Mouse (Mus musculus): ENCODE measurements around the gene Tmem127. TPM values are rescaled to one million over a fixed set of nuclear protein-coding genes. Genes with fewer than 3 reads are reported as not detected.
A peak's percentile ranks its signal among the peaks of the same experiment; 100 is the strongest.

Gene Tmem127
- polyA plus RNA-seq, 1 experiment from 2014 or later: 25.9 TPM

DNA sequence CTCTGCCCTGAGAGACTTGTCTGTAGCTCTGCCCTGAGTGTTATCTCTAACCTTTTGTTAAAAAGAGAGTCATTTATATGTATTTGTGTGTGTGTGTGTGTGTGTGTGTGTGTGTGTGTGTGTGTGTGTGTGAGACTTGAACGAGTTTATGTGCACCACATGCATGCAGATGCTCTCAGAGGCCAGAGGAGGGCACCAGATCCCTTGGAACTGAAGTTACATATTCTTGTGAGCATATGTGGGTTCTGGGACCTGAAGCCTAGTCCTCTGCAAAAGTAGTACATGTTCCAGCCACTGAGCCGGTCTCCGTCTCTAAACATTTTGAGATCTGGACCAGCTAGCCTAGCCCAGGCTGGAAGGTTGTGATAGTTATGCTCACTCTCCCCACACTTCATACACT lies 22.4 kb upstream of the Tmem127 start:
- no peak overlapping the region for H3K4me3 ChIP-seq (ENCODE audit: low read depth, low read length)
- ATAC-seq (ENCODE audit: low read depth) (no peak), DNase-seq (ENCODE audit: low spot score) (no peak)
- H3K4me2 ChIP-seq (ENCODE audit: low read depth, low read length): no peak overlapping the region
- peaks cover 99% of the 10 kb centered on the region for H3K36me3 ChIP-seq (ENCODE audit: control insufficient read depth, insufficient read depth, low read length)
- no peaks in the 10 kb centered on the region for H3K4me1 ChIP-seq (ENCODE audit: control insufficient read depth, insufficient read depth, low read length)
- 98% methylated on average over 3 of the region's 3 CpGs for WGBS
- no peak overlapping the region for H3K9ac ChIP-seq (ENCODE audit: low read depth, low read length)
- no peak overlapping the region for H3K27ac ChIP-seq (replicated peaks; ENCODE audit: low read depth, low read length)
- no peaks in the 10 kb centered on the region for H3K9me3 ChIP-seq (ENCODE audit: control insufficient read depth, low read length)
- no peaks in the 10 kb centered on the region for H3K27me3 ChIP-seq (replicated peaks; ENCODE audit: control insufficient read depth, insufficient read depth, low read length)

DNA sequence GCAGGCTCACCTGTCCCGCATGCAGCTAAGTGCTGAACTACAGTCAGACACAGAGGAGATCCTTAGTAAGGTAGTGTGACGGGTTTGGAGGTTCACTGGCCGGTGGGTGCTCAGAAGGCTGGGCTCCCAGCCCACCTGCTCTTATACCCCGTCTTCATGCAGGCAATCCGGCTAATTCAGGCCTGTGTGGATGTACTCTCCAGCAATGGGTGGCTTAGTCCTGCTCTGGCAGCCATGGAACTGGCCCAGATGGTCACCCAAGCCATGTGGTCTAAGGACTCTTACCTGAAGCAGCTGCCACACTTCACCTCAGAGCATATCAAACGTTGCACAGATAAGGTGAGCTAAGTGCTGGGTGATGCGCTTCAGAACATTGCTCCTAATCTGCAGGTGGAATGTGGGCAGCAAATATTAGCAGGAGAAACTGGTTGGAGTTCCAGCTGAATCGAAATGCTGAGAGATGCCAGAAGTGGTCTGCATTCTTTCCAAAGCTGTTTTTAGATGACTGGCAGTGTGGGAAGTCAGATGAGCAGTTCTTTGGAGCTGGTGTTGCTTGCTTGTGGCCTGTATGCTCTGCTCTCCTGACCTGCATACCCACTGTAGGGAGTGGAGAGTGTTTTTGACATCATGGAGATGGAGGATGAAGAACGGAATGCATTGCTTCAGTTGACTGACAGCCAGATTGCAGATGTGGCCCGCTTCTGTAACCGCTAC lies 9.7 kb upstream of the Tmem127 start:
- DNase-seq (ENCODE audit: low spot score) (no peak), ATAC-seq (ENCODE audit: low read depth) (no peak)
- Histone ChIP-seq H3K4me3 (ENCODE audit: low read depth, low read length) (no peak overlapping the region), H3K36me3 (ENCODE audit: control insufficient read depth, insufficient read depth, low read length) (peaks cover 92% of the 10 kb centered on the region), H3K4me1 (ENCODE audit: control insufficient read depth, insufficient read depth, low read length) (no peaks in the 10 kb centered on the region), H3K27me3 (replicated peaks; ENCODE audit: control insufficient read depth, insufficient read depth, low read length) (no peaks in the 10 kb centered on the region), H3K4me2 (ENCODE audit: low read depth, low read length) (no peak overlapping the region), H3K9ac (ENCODE audit: low read depth, low read length) (no peak overlapping the region), H3K27ac (replicated peaks; ENCODE audit: low read depth, low read length) (no peak overlapping the region), H3K9me3 (ENCODE audit: control insufficient read depth, low read length) (no peaks in the 10 kb centered on the region)
- 95% methylated on average over 11 of the region's 11 CpGs for WGBS

DNA sequence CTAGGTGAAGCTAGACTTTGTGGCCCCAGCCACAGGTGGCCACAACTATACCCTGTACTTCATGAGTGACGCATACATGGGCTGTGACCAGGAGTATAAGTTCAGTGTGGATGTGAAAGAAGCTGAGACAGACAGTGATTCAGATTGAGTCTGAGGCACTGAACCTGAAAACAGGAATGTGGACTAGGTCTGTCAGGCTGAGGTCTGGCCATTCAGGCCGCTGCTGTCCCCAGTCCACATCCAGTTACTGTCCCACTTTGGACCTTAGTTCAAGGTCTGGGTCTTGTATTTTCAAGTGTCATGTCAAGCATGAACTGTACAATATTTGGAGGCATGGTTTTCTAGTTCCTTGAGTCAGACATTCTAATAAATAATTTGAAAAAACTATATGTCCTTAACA lies 7.6 kb upstream of the Tmem127 start:
- H3K9ac ChIP-seq (ENCODE audit: low read depth, low read length): no peak overlapping the region
- no peak overlapping the region for H3K4me2 ChIP-seq (ENCODE audit: low read depth, low read length)
- no peaks in the 10 kb centered on the region for H3K9me3 ChIP-seq (ENCODE audit: control insufficient read depth, low read length)
- no peaks in the 10 kb centered on the region for H3K4me1 ChIP-seq (ENCODE audit: control insufficient read depth, insufficient read depth, low read length)
- 91% methylated on average over 2 of the region's 2 CpGs for WGBS
- H3K4me3 ChIP-seq (ENCODE audit: low read depth, low read length): no peak overlapping the region
- H3K36me3 ChIP-seq (ENCODE audit: control insufficient read depth, insufficient read depth, low read length): peaks cover 91% of the 10 kb centered on the region
- no peaks in the 10 kb centered on the region for H3K27me3 ChIP-seq (replicated peaks; ENCODE audit: control insufficient read depth, insufficient read depth, low read length)
- ATAC-seq (ENCODE audit: low read depth) (no peak), DNase-seq (ENCODE audit: low spot score) (no peak)
- H3K27ac ChIP-seq (replicated peaks; ENCODE audit: low read depth, low read length): no peak overlapping the region

DNA sequence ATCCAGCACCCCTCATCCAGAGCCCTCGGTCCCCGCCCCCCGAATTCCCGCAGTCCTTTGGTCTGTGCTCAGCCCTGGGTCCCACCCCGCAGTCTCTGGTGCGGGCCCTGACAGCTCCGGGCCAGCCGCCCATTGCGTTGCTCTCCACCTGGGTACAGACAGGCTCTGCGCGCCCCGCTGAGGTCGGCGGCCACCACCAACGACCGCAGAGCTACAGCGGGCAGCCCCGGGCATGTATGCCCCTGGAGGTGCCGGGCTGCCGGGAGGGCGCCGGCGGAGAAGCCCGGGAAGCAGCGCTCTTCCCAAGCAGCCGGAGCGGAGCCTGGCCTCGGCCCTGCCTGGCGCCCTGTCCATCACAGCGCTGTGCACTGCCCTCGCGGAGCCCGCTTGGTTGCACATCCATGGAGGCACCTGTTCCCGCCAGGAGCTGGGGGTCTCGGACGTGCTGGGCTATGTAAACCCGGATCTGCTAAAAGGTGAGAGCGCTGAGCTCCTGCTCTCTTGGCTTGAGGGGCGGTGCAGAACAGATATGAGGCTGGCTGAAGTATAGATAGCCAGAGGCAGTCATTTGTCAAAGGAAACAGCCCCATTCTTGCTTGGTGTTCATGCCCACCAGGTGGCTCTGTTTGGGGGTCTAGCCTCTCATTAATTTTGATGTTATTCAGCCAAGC lies 761 bp downstream of the Tmem127 start:
- Histone ChIP-seq H3K4me3 (ENCODE audit: low read depth, low read length) (peak overlapping the region; percentile 81), H3K4me2 (ENCODE audit: low read depth, low read length) (peak overlapping the region; percentile 94), H3K36me3 (ENCODE audit: control insufficient read depth, insufficient read depth, low read length) (peaks cover 33% of the 10 kb centered on the region), H3K27me3 (replicated peaks; ENCODE audit: control insufficient read depth, insufficient read depth, low read length) (no peaks in the 10 kb centered on the region), H3K4me1 (ENCODE audit: control insufficient read depth, insufficient read depth, low read length) (peaks cover 7% of the 10 kb centered on the region), H3K9me3 (ENCODE audit: control insufficient read depth, low read length) (no peaks in the 10 kb centered on the region), H3K9ac (ENCODE audit: low read depth, low read length) (peak overlapping the region; percentile 85), H3K27ac (replicated peaks; ENCODE audit: low read depth, low read length) (peak overlapping the region; percentile 77; the same call in 1 of the 2 replicates)
- peak; percentile 50 for ATAC-seq (ENCODE audit: low read depth)
- peak; percentile 59 for DNase-seq (ENCODE audit: low spot score)
- WGBS: under 1% methylated on average over 36 of the region's 39 CpGs

DNA sequence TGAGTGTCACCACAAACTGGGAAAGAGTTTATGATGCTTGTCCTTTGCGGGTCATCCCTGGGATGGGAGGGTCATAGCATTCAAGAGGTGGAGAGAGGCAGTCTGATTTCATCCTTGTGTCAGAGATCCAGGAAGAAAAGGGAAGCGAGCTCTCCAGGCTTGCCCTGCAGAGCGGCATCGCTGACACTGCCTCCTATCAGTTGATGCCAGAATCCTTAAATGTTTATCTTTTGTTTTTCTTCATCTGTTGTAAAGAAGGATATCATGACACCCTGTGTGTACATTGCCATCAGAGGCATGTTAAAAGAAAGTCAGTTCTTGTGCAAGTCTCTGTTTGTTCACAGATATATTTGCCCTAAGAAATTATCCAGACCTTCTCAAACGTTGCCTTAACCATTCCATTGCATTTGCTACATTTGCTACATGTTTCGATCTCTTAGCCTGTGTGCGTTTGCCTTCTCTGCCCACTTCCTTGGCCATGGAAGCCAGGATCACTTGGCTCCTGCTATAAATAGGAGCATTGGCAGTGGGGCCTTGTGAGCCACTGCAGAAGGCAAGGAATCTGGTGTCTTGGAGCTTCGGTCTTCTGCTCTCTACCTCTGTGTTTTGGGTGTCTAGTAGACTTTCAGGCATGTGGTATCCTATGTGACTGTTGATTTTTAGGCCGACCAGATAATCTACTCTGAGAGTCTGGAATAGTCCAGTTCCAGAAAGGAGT lies 2.7 kb downstream of the Tmem127 start:
- DNase-seq (ENCODE audit: low spot score) (no peak), ATAC-seq (ENCODE audit: low read depth) (no peak)
- Histone ChIP-seq H3K4me2 (ENCODE audit: low read depth, low read length) (no peak overlapping the region), H3K4me3 (ENCODE audit: low read depth, low read length) (no peak overlapping the region), H3K27me3 (replicated peaks; ENCODE audit: control insufficient read depth, insufficient read depth, low read length) (no peaks in the 10 kb centered on the region), H3K9me3 (ENCODE audit: control insufficient read depth, low read length) (no peaks in the 10 kb centered on the region), H3K9ac (ENCODE audit: low read depth, low read length) (peak overlapping the region; percentile 37; the same call in 1 of the 2 replicates), H3K27ac (replicated peaks; ENCODE audit: low read depth, low read length) (no peak overlapping the region), H3K36me3 (ENCODE audit: control insufficient read depth, insufficient read depth, low read length) (peaks cover 15% of the 10 kb centered on the region), H3K4me1 (ENCODE audit: control insufficient read depth, insufficient read depth, low read length) (peaks cover 7% of the 10 kb centered on the region)
- 93% methylated on average over 9 of the region's 9 CpGs for WGBS

DNA sequence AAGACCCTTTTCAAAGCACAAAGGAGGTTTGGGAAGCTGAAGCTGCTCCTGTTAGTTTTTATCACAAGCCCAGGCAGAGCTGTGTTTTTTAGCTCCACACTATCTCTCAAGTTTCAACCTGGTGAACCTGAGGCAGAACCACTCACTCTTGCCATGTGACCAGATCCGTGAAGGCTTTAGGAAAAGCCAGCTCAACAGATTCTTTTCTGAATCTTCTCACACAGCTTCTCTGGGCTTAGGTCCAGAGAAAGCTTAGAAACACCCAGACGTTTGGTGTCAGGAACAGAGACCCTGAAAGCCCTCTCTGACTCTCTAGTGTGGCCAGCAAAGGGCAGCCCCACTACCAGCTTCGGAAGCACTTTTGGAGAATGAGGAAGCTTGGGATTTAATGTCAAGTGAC lies 3.7 kb downstream of the Tmem127 start:
- H3K9ac ChIP-seq (ENCODE audit: low read depth, low read length): no peak overlapping the region
- H3K4me3 ChIP-seq (ENCODE audit: low read depth, low read length): no peak overlapping the region
- H3K4me2 ChIP-seq (ENCODE audit: low read depth, low read length): no peak overlapping the region
- DNase-seq (ENCODE audit: low spot score): peak; percentile 4
- no peaks in the 10 kb centered on the region for H3K9me3 ChIP-seq (ENCODE audit: control insufficient read depth, low read length)
- peaks cover 7% of the 10 kb centered on the region for H3K4me1 ChIP-seq (ENCODE audit: control insufficient read depth, insufficient read depth, low read length)
- 69% methylated on average over 3 of the region's 3 CpGs for WGBS
- H3K36me3 ChIP-seq (ENCODE audit: control insufficient read depth, insufficient read depth, low read length): peaks cover 11% of the 10 kb centered on the region; the same call in 1 of the 2 replicates
- no peak overlapping the region for H3K27ac ChIP-seq (replicated peaks; ENCODE audit: low read depth, low read length)
- no peaks in the 10 kb centered on the region for H3K27me3 ChIP-seq (replicated peaks; ENCODE audit: control insufficient read depth, insufficient read depth, low read length)
- no peak for ATAC-seq (ENCODE audit: low read depth)

DNA sequence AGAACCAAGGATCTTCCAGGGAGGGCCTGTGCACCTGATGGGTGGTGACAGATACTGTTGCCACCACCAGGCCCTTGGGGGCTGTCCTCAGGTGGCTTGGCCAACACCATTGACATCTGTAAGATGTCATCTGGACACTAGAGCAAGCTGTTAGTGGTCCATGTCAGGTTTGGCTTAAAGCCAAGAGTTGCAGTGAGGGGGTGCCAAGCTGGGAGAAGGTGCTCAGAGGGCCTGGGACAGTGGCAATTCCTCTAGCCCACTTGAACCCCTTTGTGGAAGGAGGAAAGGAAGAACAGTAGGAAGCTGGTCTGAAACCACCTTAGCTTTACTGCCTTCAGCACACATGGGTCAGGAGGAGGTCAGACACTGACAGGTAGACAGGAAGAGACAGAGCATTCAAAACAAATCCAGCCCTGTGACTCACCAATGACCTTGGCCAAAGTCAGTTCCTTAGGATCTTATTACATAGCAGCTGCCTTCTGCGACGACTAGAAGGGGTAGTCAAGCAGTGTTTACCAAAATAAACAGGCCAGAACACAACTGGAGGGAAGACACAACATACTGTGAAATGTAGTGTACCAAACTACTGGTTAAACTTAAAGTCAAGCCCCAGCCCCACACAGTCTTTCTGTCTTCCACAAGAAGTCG lies 4.3 kb downstream of the Tmem127 start:
- peaks cover 14% of the 10 kb centered on the region for H3K36me3 ChIP-seq (ENCODE audit: control insufficient read depth, insufficient read depth, low read length)
- H3K27ac ChIP-seq (replicated peaks; ENCODE audit: low read depth, low read length): no peak overlapping the region
- ATAC-seq (ENCODE audit: low read depth) (no peak), DNase-seq (ENCODE audit: low spot score) (no peak)
- 37% methylated on average over 3 of the region's 3 CpGs for WGBS
- H3K4me3 ChIP-seq (ENCODE audit: low read depth, low read length): no peak overlapping the region
- no peaks in the 10 kb centered on the region for H3K27me3 ChIP-seq (replicated peaks; ENCODE audit: control insufficient read depth, insufficient read depth, low read length)
- no peak overlapping the region for H3K4me2 ChIP-seq (ENCODE audit: low read depth, low read length)
- H3K4me1 ChIP-seq (ENCODE audit: control insufficient read depth, insufficient read depth, low read length): peaks cover 7% of the 10 kb centered on the region
- H3K9ac ChIP-seq (ENCODE audit: low read depth, low read length): no peak overlapping the region
- no peaks in the 10 kb centered on the region for H3K9me3 ChIP-seq (ENCODE audit: control insufficient read depth, low read length)

DNA sequence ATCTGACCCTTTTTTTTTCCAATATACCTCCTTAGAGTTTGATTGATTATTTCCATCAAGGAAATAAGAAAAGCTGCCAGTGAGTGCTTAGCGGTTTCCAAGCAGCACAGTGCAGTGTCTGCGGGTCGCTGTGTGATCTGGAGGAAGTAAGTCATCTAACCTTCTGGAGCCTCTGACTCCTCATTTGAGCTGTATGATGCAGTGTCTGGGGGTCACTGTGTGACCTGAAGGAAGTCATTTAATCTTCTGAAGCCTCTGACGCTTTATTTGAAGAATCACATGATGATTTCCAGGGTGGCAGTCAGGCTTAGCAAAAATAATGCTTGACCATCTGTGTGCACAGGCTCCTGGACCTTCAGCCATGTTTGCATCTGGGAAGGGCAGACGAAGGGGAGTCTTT lies 5.1 kb downstream of the Tmem127 start:
- Histone ChIP-seq H3K27me3 (replicated peaks; ENCODE audit: control insufficient read depth, insufficient read depth, low read length) (no peaks in the 10 kb centered on the region), H3K4me2 (ENCODE audit: low read depth, low read length) (no peak overlapping the region), H3K27ac (replicated peaks; ENCODE audit: low read depth, low read length) (no peak overlapping the region), H3K36me3 (ENCODE audit: control insufficient read depth, insufficient read depth, low read length) (peaks cover 22% of the 10 kb centered on the region), H3K4me3 (ENCODE audit: low read depth, low read length) (no peak overlapping the region), H3K9ac (ENCODE audit: low read depth, low read length) (no peak overlapping the region), H3K9me3 (ENCODE audit: control insufficient read depth, low read length) (no peaks in the 10 kb centered on the region), H3K4me1 (ENCODE audit: control insufficient read depth, insufficient read depth, low read length) (peaks cover 7% of the 10 kb centered on the region)
- 80% methylated on average over 5 of the region's 5 CpGs for WGBS
- no peak for ATAC-seq (ENCODE audit: low read depth)
- no peak for DNase-seq (ENCODE audit: low spot score)

Data from embryonic facial prominence, embryonic 14.5 days (tissue).